Mouse (Mus musculus): Measurements from ENCODE around the gene Ccno. TPM values are rescaled to one million over a fixed set of nuclear protein-coding genes. Genes with fewer than 3 reads are reported as not detected.

Ccno gene
- polyA plus RNA-seq, 1 experiment from 2014 or later: 0.87 TPM

DNA sequence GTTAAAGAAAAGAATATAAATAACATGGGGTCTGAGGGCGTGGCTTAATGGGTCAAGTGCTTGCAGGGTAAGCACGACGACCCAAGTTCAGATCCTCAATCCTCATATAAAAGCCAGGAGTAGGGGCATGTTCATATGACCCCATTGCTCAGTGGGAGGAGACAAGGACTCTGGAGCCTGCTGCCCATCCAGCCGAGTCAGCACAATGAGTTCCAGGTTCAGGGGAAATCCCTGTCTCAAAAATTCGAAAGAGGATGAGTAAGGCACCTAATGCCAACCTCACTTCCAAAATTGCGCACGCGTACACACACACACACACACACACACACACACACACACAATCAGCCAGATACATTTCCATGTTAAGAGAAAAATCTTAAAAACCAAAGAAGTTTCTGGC, 34.9 kb downstream of the Ccno start:
- Histone ChIP-seq H3K9ac (ENCODE audit: low read length) (no peak overlapping the region), H3K4me2 (ENCODE audit: low read depth, low read length) (no peak overlapping the region), H3K4me1 (ENCODE audit: control insufficient read depth, insufficient read depth, low read length) (no peaks in the 10 kb centered on the region), H3K27ac (ENCODE audit: low read length) (no peak overlapping the region), H3K9me3 (replicated peaks; ENCODE audit: control insufficient read depth, low read length) (no peaks in the 10 kb centered on the region), H3K27me3 (ENCODE audit: control insufficient read depth, insufficient read depth, low read length) (no peaks in the 10 kb centered on the region), H3K36me3 (ENCODE audit: control insufficient read depth, insufficient read depth) (no peaks in the 10 kb centered on the region), H3K4me3 (ENCODE audit: low read length) (no peak overlapping the region)
- ATAC-seq (replicated peaks; ENCODE audit: extremely low read depth, insufficient read depth, low FRiP score): no peak
- 78% methylated on average over 8 of the region's 8 CpGs for WGBS

DNA sequence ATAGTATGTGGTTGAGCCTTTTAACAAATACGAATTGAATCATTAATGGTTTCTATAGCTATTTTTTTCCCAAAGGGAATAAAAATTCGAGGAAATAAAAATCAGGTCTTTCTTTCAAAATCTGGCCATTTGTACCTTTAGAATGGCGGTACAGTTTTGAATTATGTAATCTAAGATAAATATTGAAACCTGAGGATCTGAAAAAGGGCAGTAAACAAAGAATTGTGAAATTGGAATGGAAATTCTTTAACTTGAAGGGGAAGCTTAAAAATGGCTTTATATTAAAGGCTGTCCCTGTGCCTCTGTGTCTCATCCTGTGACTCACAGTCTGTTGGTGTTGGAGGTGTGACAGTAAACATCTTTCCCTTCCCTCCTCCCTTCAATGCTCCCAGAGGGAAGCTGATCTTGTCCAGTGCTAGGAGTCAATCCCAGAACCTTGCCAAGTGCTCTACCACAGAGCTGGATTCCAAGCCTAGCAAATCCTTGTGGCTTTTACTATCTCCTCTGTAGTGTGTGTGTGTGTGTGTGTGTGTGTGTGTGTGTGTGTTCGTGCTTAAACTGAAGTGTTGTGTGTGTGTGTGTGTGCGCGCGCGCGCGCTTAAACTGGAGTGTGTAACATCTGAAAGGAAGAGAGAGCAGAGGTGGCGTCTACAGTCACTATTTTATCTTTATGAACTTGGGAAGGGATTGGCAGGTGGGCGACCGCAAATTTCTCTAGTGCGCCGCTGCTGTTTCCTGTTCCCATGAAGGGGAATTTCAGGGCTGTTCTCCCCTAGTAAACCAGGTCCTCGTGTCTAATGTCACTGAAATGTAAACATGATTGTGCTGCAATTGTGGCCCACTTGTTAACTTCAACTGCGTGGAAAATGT, 35.9 kb downstream of the Ccno start:
- H3K9me3 ChIP-seq (replicated peaks; ENCODE audit: control insufficient read depth, low read length): no peaks in the 10 kb centered on the region
- 68% methylated on average over 17 of the region's 17 CpGs for WGBS
- H3K4me3 ChIP-seq (ENCODE audit: low read length): no peak overlapping the region
- H3K36me3 ChIP-seq (ENCODE audit: control insufficient read depth, insufficient read depth): no peaks in the 10 kb centered on the region
- peaks cover 4% of the 10 kb centered on the region; the same call in 1 of the 2 replicates for H3K27me3 ChIP-seq (ENCODE audit: control insufficient read depth, insufficient read depth, low read length)
- no peak overlapping the region for H3K27ac ChIP-seq (ENCODE audit: low read length)
- H3K9ac ChIP-seq (ENCODE audit: low read length): no peak overlapping the region
- H3K4me1 ChIP-seq (ENCODE audit: control insufficient read depth, insufficient read depth, low read length): no peaks in the 10 kb centered on the region
- no peak overlapping the region for H3K4me2 ChIP-seq (ENCODE audit: low read depth, low read length)
- peak; percentile 49 for ATAC-seq (replicated peaks; ENCODE audit: extremely low read depth, insufficient read depth, low FRiP score)

DNA sequence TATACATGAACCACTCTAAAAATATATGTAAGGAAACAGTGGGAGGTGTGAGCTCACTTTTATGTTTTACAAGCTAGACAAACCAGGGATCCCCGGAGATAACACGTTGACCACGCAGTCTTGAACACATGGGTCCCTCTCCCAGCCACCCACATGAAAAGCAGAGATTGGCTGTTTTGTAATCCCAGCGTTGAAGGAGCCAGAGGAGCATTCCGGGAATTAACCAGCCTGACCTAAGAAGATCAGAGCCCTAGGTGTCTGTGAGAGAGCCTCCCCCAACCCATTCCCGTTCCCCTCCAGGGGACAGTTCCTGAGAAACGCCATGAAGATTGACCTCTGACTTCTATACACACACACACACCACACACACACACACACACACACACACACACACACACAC, 43.7 kb downstream of the Ccno start:
- Histone ChIP-seq H3K4me2 (ENCODE audit: low read depth, low read length) (peak overlapping the region; percentile 100), H3K4me3 (ENCODE audit: low read length) (peak overlapping the region; percentile 72), H3K4me1 (ENCODE audit: control insufficient read depth, insufficient read depth, low read length) (peaks cover 17% of the 10 kb centered on the region), H3K9ac (ENCODE audit: low read length) (peak overlapping the region; percentile 70), H3K9me3 (replicated peaks; ENCODE audit: control insufficient read depth, low read length) (no peaks in the 10 kb centered on the region), H3K27ac (ENCODE audit: low read length) (no peak overlapping the region), H3K27me3 (ENCODE audit: control insufficient read depth, insufficient read depth, low read length) (peaks cover 47% of the 10 kb centered on the region), H3K36me3 (ENCODE audit: control insufficient read depth, insufficient read depth) (no peaks in the 10 kb centered on the region)
- ATAC-seq (replicated peaks; ENCODE audit: extremely low read depth, insufficient read depth, low FRiP score): no peak
- WGBS: 3% methylated on average over 7 of the region's 7 CpGs

DNA sequence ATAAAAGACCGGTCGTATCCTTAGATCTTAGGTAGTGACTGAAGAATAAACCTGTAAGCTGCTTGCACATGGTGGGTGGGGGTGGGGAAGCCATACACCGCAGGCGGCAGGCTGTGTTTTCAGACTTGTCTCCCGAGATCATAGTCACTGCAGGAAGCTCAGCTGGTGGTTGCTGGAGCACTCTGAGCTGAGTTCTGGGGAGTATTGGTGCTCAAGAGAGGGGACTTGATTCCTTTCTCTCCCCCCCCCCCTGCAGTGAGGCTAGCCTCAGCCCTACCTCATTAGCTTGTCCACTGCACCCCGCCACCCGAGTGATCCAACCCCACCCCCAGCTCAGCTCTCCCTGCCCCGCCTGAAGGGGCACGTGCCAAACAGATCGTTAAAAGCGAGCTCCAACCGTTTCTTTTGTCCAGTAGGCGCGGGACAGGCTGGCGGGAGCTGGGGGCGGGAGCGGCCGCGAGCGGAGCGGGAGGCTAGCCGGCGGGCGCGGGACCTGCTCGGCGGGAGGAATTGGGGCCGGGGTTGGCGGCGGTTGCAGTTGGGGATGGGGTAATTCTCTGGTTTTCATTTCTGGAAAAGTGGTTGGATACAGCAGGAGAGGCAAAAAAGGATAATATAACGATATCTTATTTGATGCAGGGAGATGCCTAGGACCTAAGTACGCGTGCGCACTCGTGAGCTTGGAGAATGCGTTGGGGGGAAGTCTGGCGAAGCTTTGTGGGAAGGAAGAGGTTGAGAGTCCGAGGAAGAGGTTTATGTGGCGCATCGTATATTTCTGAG, 44.4 kb downstream of the Ccno start:
- Histone ChIP-seq H3K9me3 (replicated peaks; ENCODE audit: control insufficient read depth, low read length) (no peaks in the 10 kb centered on the region), H3K27ac (ENCODE audit: low read length) (no peak overlapping the region), H3K4me3 (ENCODE audit: low read length) (peak overlapping the region; percentile 72), H3K9ac (ENCODE audit: low read length) (peak overlapping the region; percentile 70), H3K4me1 (ENCODE audit: control insufficient read depth, insufficient read depth, low read length) (peaks cover 17% of the 10 kb centered on the region), H3K36me3 (ENCODE audit: control insufficient read depth, insufficient read depth) (no peaks in the 10 kb centered on the region), H3K4me2 (ENCODE audit: low read depth, low read length) (peak overlapping the region; percentile 100), H3K27me3 (ENCODE audit: control insufficient read depth, insufficient read depth, low read length) (peaks cover 47% of the 10 kb centered on the region)
- 0 out of 2 replicates have a peak, but pooled peaks have one; percentile 31 for ATAC-seq (replicated peaks; ENCODE audit: extremely low read depth, insufficient read depth, low FRiP score)
- 1% methylated on average over 40 of the region's 40 CpGs for WGBS

DNA sequence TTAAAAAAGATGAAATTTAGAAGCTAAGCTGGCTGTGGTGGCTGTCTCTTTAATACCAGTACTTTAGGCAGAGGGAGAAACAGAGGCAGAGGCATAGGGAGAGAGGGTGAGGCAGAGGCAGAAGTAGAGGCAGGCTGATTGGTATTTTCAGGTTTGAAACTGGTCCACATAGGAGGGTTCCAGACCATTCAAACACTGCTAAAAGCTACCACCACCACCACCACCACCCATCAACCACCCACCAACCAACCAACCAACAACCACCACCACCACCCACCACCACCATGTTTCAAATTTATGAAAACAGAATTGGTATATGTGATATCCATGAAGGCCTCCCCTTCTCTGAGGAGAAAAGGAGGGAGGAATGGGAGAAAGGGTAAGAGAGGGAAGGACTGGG, 45.2 kb downstream of the Ccno start:
- H3K9ac ChIP-seq (ENCODE audit: low read length): no peak overlapping the region
- ATAC-seq (replicated peaks; ENCODE audit: extremely low read depth, insufficient read depth, low FRiP score): no peak
- H3K27ac ChIP-seq (ENCODE audit: low read length): no peak overlapping the region
- H3K27me3 ChIP-seq (ENCODE audit: control insufficient read depth, insufficient read depth, low read length): peaks cover 47% of the 10 kb centered on the region
- no peaks in the 10 kb centered on the region for H3K36me3 ChIP-seq (ENCODE audit: control insufficient read depth, insufficient read depth)
- H3K4me3 ChIP-seq (ENCODE audit: low read length): no peak overlapping the region
- H3K4me2 ChIP-seq (ENCODE audit: low read depth, low read length): no peak overlapping the region
- no peaks in the 10 kb centered on the region for H3K9me3 ChIP-seq (replicated peaks; ENCODE audit: control insufficient read depth, low read length)
- peaks cover 17% of the 10 kb centered on the region for H3K4me1 ChIP-seq (ENCODE audit: control insufficient read depth, insufficient read depth, low read length)

DNA sequence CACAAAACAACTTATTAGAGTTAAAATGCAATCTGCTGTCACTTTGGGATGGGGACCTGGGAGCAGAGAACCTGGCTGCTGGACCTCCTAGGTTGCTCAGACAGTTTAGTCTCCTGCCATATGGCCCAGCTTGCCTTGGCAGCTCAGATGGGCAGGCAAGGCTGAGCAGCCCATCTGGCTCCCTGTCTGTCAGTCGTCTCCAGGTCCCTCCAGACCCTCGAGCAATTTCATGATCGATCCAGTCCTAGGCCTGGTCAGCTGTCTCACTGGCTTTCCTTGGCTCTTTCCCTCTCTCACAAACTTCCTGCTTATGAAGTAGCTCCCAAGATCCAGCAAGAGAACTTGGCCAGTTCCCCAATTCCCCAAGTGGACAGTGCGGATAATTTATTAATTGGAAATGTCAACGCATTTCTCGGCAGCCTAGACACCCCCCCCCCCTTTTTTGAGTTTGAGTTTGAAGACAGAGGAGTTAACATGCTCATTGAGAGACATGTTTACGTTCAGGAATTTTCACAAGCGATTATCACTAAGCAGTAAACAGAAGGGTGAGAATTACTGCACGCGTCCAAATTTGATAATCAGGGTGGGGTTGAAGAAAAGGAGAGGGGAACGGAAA, 46.8 kb downstream of the Ccno start:
- H3K9ac ChIP-seq (ENCODE audit: low read length): peak overlapping the region; percentile 58; the same call in 1 of the 2 replicates
- peaks cover 17% of the 10 kb centered on the region for H3K4me1 ChIP-seq (ENCODE audit: control insufficient read depth, insufficient read depth, low read length)
- peak overlapping the region; percentile 94 for H3K4me2 ChIP-seq (ENCODE audit: low read depth, low read length)
- no peaks in the 10 kb centered on the region for H3K9me3 ChIP-seq (replicated peaks; ENCODE audit: control insufficient read depth, low read length)
- WGBS: 4% methylated on average over 11 of the region's 11 CpGs
- peaks cover 38% of the 10 kb centered on the region for H3K27me3 ChIP-seq (ENCODE audit: control insufficient read depth, insufficient read depth, low read length)
- peak overlapping the region; percentile 63 for H3K4me3 ChIP-seq (ENCODE audit: low read length)
- no peaks in the 10 kb centered on the region for H3K36me3 ChIP-seq (ENCODE audit: control insufficient read depth, insufficient read depth)
- no peak for ATAC-seq (replicated peaks; ENCODE audit: extremely low read depth, insufficient read depth, low FRiP score)
- H3K27ac ChIP-seq (ENCODE audit: low read length): no peak overlapping the region

DNA sequence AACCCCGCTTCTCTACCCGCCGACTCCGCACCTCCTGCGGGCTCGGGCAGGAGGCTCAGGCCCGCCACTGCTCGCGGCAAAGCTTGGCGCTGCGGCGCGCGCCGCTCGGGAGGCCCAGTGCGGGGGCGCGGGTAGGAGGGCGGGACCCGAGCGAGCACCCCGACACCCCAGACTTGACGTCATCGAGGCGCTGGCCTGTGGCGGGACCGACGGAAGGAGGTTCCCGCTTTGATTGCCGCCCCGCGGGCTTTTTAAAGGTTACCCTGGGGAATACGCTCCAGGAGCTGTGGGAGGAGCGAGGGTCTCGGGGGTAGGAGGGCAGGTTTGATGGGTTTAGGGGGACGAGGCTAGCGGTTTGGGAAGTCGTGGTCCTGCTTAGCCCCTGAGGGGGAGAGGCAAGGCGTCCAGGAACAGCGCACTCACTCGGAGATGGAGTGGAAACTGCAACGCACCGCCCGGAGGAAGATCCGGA, 47.4 kb downstream of the Ccno start, which contains the start of gene Cdc20b:
Cdc20b (plus strand) TSS at position 162 of the 472 bp plus-strand sequence.
- under 1% methylated on average over 46 of the region's 46 CpGs for WGBS
- Histone ChIP-seq H3K9ac (ENCODE audit: low read length) (peak within 1 kb of the TSS; percentile 58), H3K36me3 (ENCODE audit: control insufficient read depth, insufficient read depth) (no peaks in the 10 kb centered on the region), H3K4me1 (ENCODE audit: control insufficient read depth, insufficient read depth, low read length) (peaks cover 17% of the 10 kb centered on the region), H3K4me3 (ENCODE audit: low read length) (peak within 1 kb of the TSS; percentile 63), H3K9me3 (replicated peaks; ENCODE audit: control insufficient read depth, low read length) (no peaks in the 10 kb centered on the region), H3K27me3 (ENCODE audit: control insufficient read depth, insufficient read depth, low read length) (peaks cover 38% of the 10 kb centered on the region), H3K27ac (ENCODE audit: low read length) (no peak within 1 kb of the TSS), H3K4me2 (ENCODE audit: low read depth, low read length) (peak within 1 kb of the TSS; percentile 94)
- ATAC-seq (replicated peaks; ENCODE audit: extremely low read depth, insufficient read depth, low FRiP score): peak; percentile 49

DNA sequence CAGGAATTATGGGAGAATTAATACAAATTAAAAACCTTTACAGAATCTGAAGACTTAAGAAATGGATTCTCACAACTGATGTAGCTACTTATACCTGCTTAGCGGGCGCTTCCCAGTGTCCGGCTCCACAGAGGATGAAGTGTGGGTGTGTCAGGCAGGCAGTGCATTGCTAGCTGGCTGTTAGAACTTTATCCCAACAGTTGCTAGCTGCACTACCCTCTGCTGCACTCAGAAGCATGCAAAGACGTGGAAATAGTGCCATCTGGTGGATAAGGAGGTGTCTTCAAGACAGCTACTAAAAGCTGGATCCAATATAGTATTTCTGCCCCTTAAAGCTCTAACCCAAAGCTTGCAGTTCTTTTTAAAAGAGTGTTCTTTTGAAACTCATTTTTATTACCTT, 48.2 kb downstream of the Ccno start:
- Histone ChIP-seq H3K9me3 (replicated peaks; ENCODE audit: control insufficient read depth, low read length) (no peaks in the 10 kb centered on the region), H3K4me1 (ENCODE audit: control insufficient read depth, insufficient read depth, low read length) (peaks cover 17% of the 10 kb centered on the region), H3K9ac (ENCODE audit: low read length) (no peak overlapping the region), H3K27ac (ENCODE audit: low read length) (no peak overlapping the region), H3K4me2 (ENCODE audit: low read depth, low read length) (peak overlapping the region; percentile 94), H3K27me3 (ENCODE audit: control insufficient read depth, insufficient read depth, low read length) (peaks cover 37% of the 10 kb centered on the region), H3K36me3 (ENCODE audit: control insufficient read depth, insufficient read depth) (no peaks in the 10 kb centered on the region), H3K4me3 (ENCODE audit: low read length) (peak overlapping the region; percentile 63)
- ATAC-seq (replicated peaks; ENCODE audit: extremely low read depth, insufficient read depth, low FRiP score): peak; percentile 81
- under 1% methylated on average over 4 of the region's 4 CpGs for WGBS
